ENCODE assay signal across 18 mouse cellular contexts in the genomic region with DNA sequence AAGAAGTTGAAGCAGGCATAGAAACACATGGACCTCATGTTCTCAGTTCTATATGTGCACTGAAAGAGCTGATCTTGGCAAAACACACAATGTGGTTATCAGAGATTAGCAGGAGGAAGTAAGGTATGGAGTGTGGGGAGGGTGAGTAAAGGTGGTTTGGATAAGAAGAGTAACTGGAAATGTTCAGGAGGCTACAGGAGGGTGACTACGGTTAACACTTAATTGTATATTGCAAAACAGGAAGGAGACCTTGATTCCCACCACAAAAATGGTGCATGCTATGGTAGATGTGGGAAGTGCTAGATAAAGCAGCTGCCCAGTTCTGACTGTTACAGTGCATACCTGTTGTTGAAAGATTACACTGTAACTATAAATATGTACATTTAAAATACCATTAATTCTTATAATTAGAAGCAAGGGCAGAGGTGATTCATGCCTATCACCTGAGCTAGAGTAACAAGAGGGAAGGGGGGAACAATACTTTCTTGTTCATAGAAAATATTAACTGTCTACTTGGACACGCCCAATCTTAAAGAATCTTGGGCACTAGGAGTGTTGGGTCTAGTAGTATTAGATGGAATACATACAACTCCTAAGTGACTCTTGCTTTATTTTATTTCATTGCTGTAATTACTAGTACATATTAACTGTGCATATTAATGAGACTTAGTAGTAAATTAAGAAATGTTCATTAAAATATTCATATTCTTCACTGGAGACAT. TPM values are rescaled to one million over a fixed set of nuclear protein-coding genes. Genes with fewer than 3 reads are reported as not detected.
DNase-seq lines count a peak whose midpoint lies in the region; ATAC-seq lines count a peak whose summit lies in the region.
"Had no signal": no experiment of that assay in that cellular context is flagged by ENCODE, and none has a peak within 500 bp of the region (broad histone marks: within the 10 kb centered on the region; RNA-seq: fewer than 3 reads in every experiment).

No protein-coding gene starts in this region.

- intact Hi-C loops in left cerebral cortex, postnatal 4 days (cut with DNase I): loop anchor here (5.0 kb wide), 1 partner anchor 95 kb away; no protein-coding TSS in a partner anchor

- H3K4me2 ChIP-seq in liver, embryonic 11.5 days: peak overlapping the region; percentile 45
- H3K4me2 ChIP-seq: embryonic facial prominence, embryonic 15.5 days; forebrain, embryonic 15.5 days; midbrain, embryonic 11.5 days had no signal

- H3K36me3 ChIP-seq in liver, embryonic 11.5 days (ENCODE audit: control insufficient read depth, insufficient read depth, low read length): peaks cover 22% of the 10 kb centered on the region

- 44% methylated on average over 2 of the region's 2 CpGs for whole genome bisulfite sequencing in liver, embryonic 11.5 days

- peak overlapping the region; percentile 82 for H3K27ac ChIP-seq in liver, embryonic 11.5 days (ENCODE audit: low read depth, low read length)
- H3K27ac ChIP-seq: embryonic facial prominence, embryonic 15.5 days; forebrain, embryonic 15.5 days; hindbrain, postnatal 0 days had no signal

- H3K9ac ChIP-seq in liver, embryonic 11.5 days (ENCODE audit: low read depth, low read length): no peak overlapping the region
- H3K9ac ChIP-seq: embryonic facial prominence, embryonic 15.5 days; forebrain, embryonic 15.5 days had no signal

- ATAC-seq in erythroblast, adult 5-6 weeks (replicated peaks; ENCODE audit: low FRiP score, poor library complexity, severe bottlenecking): peak; percentile 94
- ATAC-seq in liver, embryonic 11.5 days (replicated peaks; ENCODE audit: low FRiP score): peak; percentile 99
- ATAC-seq in megakaryocyte-erythroid progenitor cell, adult 5-6 weeks (replicated peaks; ENCODE audit: low FRiP score, low TSS enrichment, poor library complexity, severe bottlenecking): peak; percentile 99
- ATAC-seq: activated CD4-positive, CD25-positive, alpha-beta regulatory T cell, adult 4 months; CD4-positive, CD25-positive, alpha-beta regulatory T cell, adult 4 months; forebrain, embryonic 15.5 days; hindbrain, postnatal 0 days had no signal

- peaks cover 9% of the 10 kb centered on the region for H3K4me1 ChIP-seq in liver, embryonic 11.5 days (replicated peaks; ENCODE audit: control insufficient read depth, insufficient read depth, low read length)
- H3K4me1 ChIP-seq: embryonic facial prominence, embryonic 15.5 days; forebrain, embryonic 15.5 days had no signal

- no peak overlapping the region for H3K4me3 ChIP-seq in liver, embryonic 11.5 days (ENCODE audit: low read depth, low read length)
- H3K4me3 ChIP-seq: embryonic facial prominence, embryonic 15.5 days; forebrain, embryonic 15.5 days had no signal

- H3K9me3 ChIP-seq in liver, embryonic 11.5 days (ENCODE audit: control insufficient read depth, low read length): no peaks in the 10 kb centered on the region
- H3K9me3 ChIP-seq: embryonic facial prominence, embryonic 15.5 days; forebrain, embryonic 15.5 days had no signal

- peak; percentile 100 for DNase-seq in MEL-GATA-1-ER (ENCODE audit: extremely low read depth, low read depth)
- no peak for DNase-seq in liver, embryonic 11.5 days (ENCODE audit: low spot score)
- no peak for DNase-seq in frontal cortex, postnatal 14 days (ENCODE audit: low spot score in 2 of 2)
- DNase-seq in left cerebral cortex, postnatal 4 days: no peak
- DNase-seq in testis, postnatal 10 days (ENCODE audit: low spot score): no peak
- DNase-seq in kidney, adult 11 months: no peak
- DNase-seq: cerebellum, adult 11-12 months; heart, postnatal 14 days; lung, postnatal 14 days; retina, postnatal 1 day had no signal

- H3K27me3 ChIP-seq in liver, embryonic 11.5 days (replicated peaks; ENCODE audit: control insufficient read depth, insufficient read depth, low read length): no peaks in the 10 kb centered on the region
- H3K27me3 ChIP-seq: embryonic facial prominence, embryonic 15.5 days; forebrain, embryonic 15.5 days had no signal

RNA-seq across cellular contexts. Expression of a gene that starts 15.6 kb away (rescaled TPM):
- 16.1 and 37.8 TPM in 2 replicates for total RNA-seq in erythroblast, adult 5-6 weeks (2015; ENCODE audit: low replicate concordance)
- total RNA-seq in erythroblast, adult 5-6 weeks (2017; ENCODE audit: low replicate concordance): 2.8 and 7.0 TPM in 2 replicates
- polyA plus RNA-seq in liver, embryonic 11.5 days (2014; fragmentation: Nextera tagmentation; extraction: Ambion mirVana): 48.0 and 55.4 TPM in 2 replicates
- total RNA-seq in megakaryocyte-erythroid progenitor cell, adult 5-6 weeks (2014; fragmentation: Nextera tagmentation): 21.3 and 29.1 TPM in 2 replicates
- 15.4 and 21.5 TPM in 2 replicates for total RNA-seq in megakaryocyte-erythroid progenitor cell, adult 5-6 weeks (2017)
- 10 to 100 TPM; 19.7 to 23.7 TPM for total RNA-seq in left cerebral cortex, postnatal 4 days (2021)

RNA-seq across cellular contexts. Expression of a gene that starts 15.7 kb away (rescaled TPM):
- total RNA-seq in erythroblast, adult 5-6 weeks (2015; ENCODE audit: low replicate concordance): 5.8 and 6.5 TPM in 2 replicates
- total RNA-seq in erythroblast, adult 5-6 weeks (2017; ENCODE audit: low replicate concordance): 5.7 and 6.4 TPM in 2 replicates
- 17.0 and 18.2 TPM in 2 replicates for polyA plus RNA-seq in liver, embryonic 11.5 days (2014; fragmentation: Nextera tagmentation; extraction: Ambion mirVana)
- total RNA-seq in megakaryocyte-erythroid progenitor cell, adult 5-6 weeks (2014; fragmentation: Nextera tagmentation): 20.2 and 24.6 TPM in 2 replicates
- total RNA-seq in megakaryocyte-erythroid progenitor cell, adult 5-6 weeks (2017): 31.2 and 36.4 TPM in 2 replicates
- total RNA-seq in left cerebral cortex, postnatal 4 days (2021): 10 to 100 TPM; 35.3 to 36.2 TPM

RNA-seq across cellular contexts. Expression of a gene that starts 58.6 kb away (rescaled TPM):
- 22.5 and 27.6 TPM in 2 replicates for total RNA-seq in erythroblast, adult 5-6 weeks (2015; ENCODE audit: low replicate concordance)
- 28.9 and 43.9 TPM in 2 replicates for total RNA-seq in erythroblast, adult 5-6 weeks (2017; ENCODE audit: low replicate concordance)
- polyA plus RNA-seq in liver, embryonic 11.5 days (2014; fragmentation: Nextera tagmentation; extraction: Ambion mirVana): 10.2 and 11.0 TPM in 2 replicates
- total RNA-seq in megakaryocyte-erythroid progenitor cell, adult 5-6 weeks (2014; fragmentation: Nextera tagmentation): 30.6 and 43.0 TPM in 2 replicates
- 26.7 and 33.0 TPM in 2 replicates for total RNA-seq in megakaryocyte-erythroid progenitor cell, adult 5-6 weeks (2017)
- 10 to 100 TPM; 14.5 to 14.8 TPM for total RNA-seq in left cerebral cortex, postnatal 4 days (2021)
